Mouse (Mus musculus): ENCODE data around the gene Aacs. TPM values are rescaled to one million over a fixed set of nuclear protein-coding genes. Genes with fewer than 3 reads are reported as not detected.

Gene Aacs
- polyA plus RNA-seq, 1 experiment from 2014 or later: 35.7 TPM

GRCm38 (mm10) chr5:125534168-125534610 lies 58.6 kb downstream of the Aacs start:
- DNase-seq (ENCODE audit: low spot score) (no peak), ATAC-seq (ENCODE audit: insufficient number of reproducible peaks, low FRiP score, low TSS enrichment, low read depth) (no peak)
- Histone ChIP-seq H3K9me3 (ENCODE audit: control insufficient read depth, low read length) (no peaks in the 10 kb centered on the region), H3K9ac (ENCODE audit: low read length) (no peak overlapping the region), H3K4me1 (ENCODE audit: control insufficient read depth, insufficient read depth, low read length) (peaks cover 6% of the 10 kb centered on the region; the same call in 1 of the 2 replicates), H3K27ac (replicated peaks; ENCODE audit: low read depth, low read length) (no peak overlapping the region), H3K4me2 (ENCODE audit: low read depth, severe bottlenecking) (no peak overlapping the region), H3K36me3 (ENCODE audit: control insufficient read depth, insufficient read depth, low read length) (no peaks in the 10 kb centered on the region), H3K27me3 (ENCODE audit: control insufficient read depth, insufficient read depth, low read length) (peaks cover 63% of the 10 kb centered on the region), H3K4me3 (ENCODE audit: low read depth, low read length) (no peak overlapping the region)
- 9% methylated on average over 7 of the region's 7 CpGs for WGBS

GRCm38 (mm10) chr5:125534611-125535324 lies 59.2 kb downstream of the Aacs start:
- Histone ChIP-seq H3K4me1 (ENCODE audit: control insufficient read depth, insufficient read depth, low read length) (peaks cover 6% of the 10 kb centered on the region; the same call in 1 of the 2 replicates), H3K36me3 (ENCODE audit: control insufficient read depth, insufficient read depth, low read length) (no peaks in the 10 kb centered on the region), H3K4me3 (ENCODE audit: low read depth, low read length) (no peak overlapping the region), H3K27me3 (ENCODE audit: control insufficient read depth, insufficient read depth, low read length) (peaks cover 59% of the 10 kb centered on the region), H3K4me2 (ENCODE audit: low read depth, severe bottlenecking) (no peak overlapping the region), H3K27ac (replicated peaks; ENCODE audit: low read depth, low read length) (no peak overlapping the region), H3K9me3 (ENCODE audit: control insufficient read depth, low read length) (no peaks in the 10 kb centered on the region), H3K9ac (ENCODE audit: low read length) (no peak overlapping the region)
- ATAC-seq (ENCODE audit: insufficient number of reproducible peaks, low FRiP score, low TSS enrichment, low read depth) (no peak), DNase-seq (ENCODE audit: low spot score) (no peak)
- WGBS: 2% methylated on average over 26 of the region's 26 CpGs

GRCm38 (mm10) chr5:125545090-125545489 lies 69.5 kb downstream of the Aacs start:
- Histone ChIP-seq H3K4me2 (ENCODE audit: low read depth, severe bottlenecking) (no peak overlapping the region), H3K4me1 (ENCODE audit: control insufficient read depth, insufficient read depth, low read length) (no peaks in the 10 kb centered on the region), H3K9ac (ENCODE audit: low read length) (no peak overlapping the region), H3K4me3 (ENCODE audit: low read depth, low read length) (no peak overlapping the region), H3K9me3 (ENCODE audit: control insufficient read depth, low read length) (no peaks in the 10 kb centered on the region), H3K36me3 (ENCODE audit: control insufficient read depth, insufficient read depth, low read length) (no peaks in the 10 kb centered on the region), H3K27ac (replicated peaks; ENCODE audit: low read depth, low read length) (no peak overlapping the region), H3K27me3 (ENCODE audit: control insufficient read depth, insufficient read depth, low read length) (no peaks in the 10 kb centered on the region)
- 86% methylated on average over 2 of the region's 2 CpGs for WGBS
- DNase-seq (ENCODE audit: low spot score) (no peak), ATAC-seq (ENCODE audit: insufficient number of reproducible peaks, low FRiP score, low TSS enrichment, low read depth) (no peak)

GRCm38 (mm10) chr5:125546293-125546692 lies 70.7 kb downstream of the Aacs start:
- no peak for ATAC-seq (ENCODE audit: insufficient number of reproducible peaks, low FRiP score, low TSS enrichment, low read depth)
- Histone ChIP-seq H3K27ac (replicated peaks; ENCODE audit: low read depth, low read length) (no peak overlapping the region), H3K4me2 (ENCODE audit: low read depth, severe bottlenecking) (no peak overlapping the region), H3K9me3 (ENCODE audit: control insufficient read depth, low read length) (no peaks in the 10 kb centered on the region), H3K9ac (ENCODE audit: low read length) (no peak overlapping the region), H3K36me3 (ENCODE audit: control insufficient read depth, insufficient read depth, low read length) (no peaks in the 10 kb centered on the region), H3K4me3 (ENCODE audit: low read depth, low read length) (no peak overlapping the region), H3K4me1 (ENCODE audit: control insufficient read depth, insufficient read depth, low read length) (no peaks in the 10 kb centered on the region), H3K27me3 (ENCODE audit: control insufficient read depth, insufficient read depth, low read length) (no peaks in the 10 kb centered on the region)
- WGBS: 23% methylated on average over 13 of the region's 13 CpGs
- DNase-seq (ENCODE audit: low spot score): no peak

GRCm38 (mm10) chr5:125549750-125550489 lies 74.3 kb downstream of the Aacs start:
- no peaks in the 10 kb centered on the region for H3K36me3 ChIP-seq (ENCODE audit: control insufficient read depth, insufficient read depth, low read length)
- no peaks in the 10 kb centered on the region for H3K4me1 ChIP-seq (ENCODE audit: control insufficient read depth, insufficient read depth, low read length)
- ATAC-seq (ENCODE audit: insufficient number of reproducible peaks, low FRiP score, low TSS enrichment, low read depth): no peak
- H3K9me3 ChIP-seq (ENCODE audit: control insufficient read depth, low read length): no peaks in the 10 kb centered on the region
- no peak for DNase-seq (ENCODE audit: low spot score)
- H3K4me3 ChIP-seq (ENCODE audit: low read depth, low read length): no peak overlapping the region
- H3K9ac ChIP-seq (ENCODE audit: low read length): no peak overlapping the region
- 40% methylated on average over 11 of the region's 11 CpGs for WGBS
- no peaks in the 10 kb centered on the region for H3K27me3 ChIP-seq (ENCODE audit: control insufficient read depth, insufficient read depth, low read length)
- no peak overlapping the region for H3K4me2 ChIP-seq (ENCODE audit: low read depth, severe bottlenecking)
- H3K27ac ChIP-seq (replicated peaks; ENCODE audit: low read depth, low read length): no peak overlapping the region

- no peak overlapping the region for H3K4me2 ChIP-seq (ENCODE audit: low read depth, severe bottlenecking)
- no peak overlapping the region for H3K27ac ChIP-seq (replicated peaks; ENCODE audit: low read depth, low read length)
- no peaks in the 10 kb centered on the region for H3K27me3 ChIP-seq (ENCODE audit: control insufficient read depth, insufficient read depth, low read length)
- H3K4me1 ChIP-seq (ENCODE audit: control insufficient read depth, insufficient read depth, low read length): no peaks in the 10 kb centered on the region
- no peak overlapping the region for H3K4me3 ChIP-seq (ENCODE audit: low read depth, low read length)
- 70% methylated on average over 5 of the region's 5 CpGs for WGBS
- H3K9me3 ChIP-seq (ENCODE audit: control insufficient read depth, low read length): no peaks in the 10 kb centered on the region
- no peak for DNase-seq (ENCODE audit: low spot score)
- no peak overlapping the region for H3K9ac ChIP-seq (ENCODE audit: low read length)
- no peak for ATAC-seq (ENCODE audit: insufficient number of reproducible peaks, low FRiP score, low TSS enrichment, low read depth)
- no peaks in the 10 kb centered on the region for H3K36me3 ChIP-seq (ENCODE audit: control insufficient read depth, insufficient read depth, low read length)
Observed at GRCm38 (mm10) chr5:125555732-125556131, 80.1 kb downstream of the Aacs start.

GRCm38 (mm10) chr5:125563492-125563891 lies 87.9 kb downstream of the Aacs start:
- Histone ChIP-seq H3K27me3 (ENCODE audit: control insufficient read depth, insufficient read depth, low read length) (no peaks in the 10 kb centered on the region), H3K9me3 (ENCODE audit: control insufficient read depth, low read length) (no peaks in the 10 kb centered on the region), H3K9ac (ENCODE audit: low read length) (no peak overlapping the region), H3K4me1 (ENCODE audit: control insufficient read depth, insufficient read depth, low read length) (no peaks in the 10 kb centered on the region), H3K36me3 (ENCODE audit: control insufficient read depth, insufficient read depth, low read length) (no peaks in the 10 kb centered on the region), H3K27ac (replicated peaks; ENCODE audit: low read depth, low read length) (no peak overlapping the region), H3K4me2 (ENCODE audit: low read depth, severe bottlenecking) (no peak overlapping the region), H3K4me3 (ENCODE audit: low read depth, low read length) (no peak overlapping the region)
- WGBS: 45% methylated on average over 6 of the region's 6 CpGs
- no peak for DNase-seq (ENCODE audit: low spot score)
- no peak for ATAC-seq (ENCODE audit: insufficient number of reproducible peaks, low FRiP score, low TSS enrichment, low read depth)

- Histone ChIP-seq H3K27ac (replicated peaks; ENCODE audit: low read depth, low read length) (no peak overlapping the region), H3K9me3 (ENCODE audit: control insufficient read depth, low read length) (no peaks in the 10 kb centered on the region), H3K27me3 (ENCODE audit: control insufficient read depth, insufficient read depth, low read length) (no peaks in the 10 kb centered on the region), H3K4me3 (ENCODE audit: low read depth, low read length) (no peak overlapping the region), H3K9ac (ENCODE audit: low read length) (no peak overlapping the region), H3K4me2 (ENCODE audit: low read depth, severe bottlenecking) (no peak overlapping the region), H3K4me1 (ENCODE audit: control insufficient read depth, insufficient read depth, low read length) (no peaks in the 10 kb centered on the region), H3K36me3 (ENCODE audit: control insufficient read depth, insufficient read depth, low read length) (no peaks in the 10 kb centered on the region)
- ATAC-seq (ENCODE audit: insufficient number of reproducible peaks, low FRiP score, low TSS enrichment, low read depth) (no peak), DNase-seq (ENCODE audit: low spot score) (peak; percentile 28)
- WGBS: 75% methylated on average over 11 of the region's 11 CpGs
Observed at GRCm38 (mm10) chr5:125565725-125566124, 90.1 kb downstream of the Aacs start.
